Mouse (Mus musculus) ES-E14 (cell line): ENCODE measurements around the gene Ankrd50. TPM values are rescaled to one million over a fixed set of nuclear protein-coding genes. Genes with fewer than 3 reads are reported as not detected.

ENCODE experiments used
- DNase-seq: peaks from one replicate; pipeline ENCODE4 v3.0.0-alpha.2; 2013; ENCODE audit warnings: low read depth, low spot score
- H3K27ac ChIP-seq: 2 replicates; pipeline ENCODE4 v1.5.1; 2012; ENCODE audit warnings: low read depth, mild to moderate bottlenecking, low read length, moderate library complexity, mixed read lengths; ENCODE audit not compliant: poor library complexity, insufficient read depth, severe bottlenecking
- H3K36me3 ChIP-seq: 2 replicates; pipeline ENCODE4 v1.6.1; 2012; ENCODE audit warnings: mild to moderate bottlenecking, low read length, moderate library complexity, mixed read lengths; ENCODE audit not compliant: control insufficient read depth, poor library complexity, insufficient read depth, severe bottlenecking
- H3K4me1 ChIP-seq, 2 experiments: fragments of 150-350 bp in 1 of 2; sonication (generic) in 1 of 2; 2 replicates each; pipeline ENCODE4 v1.6.1; 2012; ENCODE audit warnings: low read length in 2 of 2, mild to moderate bottlenecking in 1 of 2, mixed read lengths in 1 of 2; ENCODE audit not compliant: control insufficient read depth in 2 of 2, insufficient read depth in 2 of 2, poor library complexity in 1 of 2
- H3K4me3 ChIP-seq, 2 experiments: fragments of 150-350 bp in 1 of 2; sonication (generic) in 1 of 2; 2 replicates each; pipeline ENCODE4 v1.5.1; 2012; ENCODE audit warnings: low read length in 2 of 2, low read depth in 1 of 2, mild to moderate bottlenecking in 1 of 2, mixed read lengths in 1 of 2; ENCODE audit not compliant: insufficient read depth in 1 of 2, poor library complexity in 1 of 2, severe bottlenecking in 1 of 2
- H3K9ac ChIP-seq: 2 replicates; pipeline ENCODE4 v1.6.1; 2012; ENCODE audit warnings: low read depth, mild to moderate bottlenecking, low read length, mixed read lengths; ENCODE audit not compliant: poor library complexity, insufficient read depth, severe bottlenecking
- H3K9me3 ChIP-seq: fragments of 150-350 bp; sonication (generic); 2 replicates; pipeline ENCODE4 v1.6.1; 2012; ENCODE audit warnings: low read depth, mild to moderate bottlenecking, low read length; ENCODE audit not compliant: control insufficient read depth, insufficient read depth
- CHD2 ChIP-seq: IDR thresholded peaks from 2 replicates; pipeline ENCODE4 v1.6.1; 2014; ENCODE audit warnings: mild to moderate bottlenecking, low read depth, low read length, inconsistent platforms
- HCFC1 ChIP-seq: IDR thresholded peaks from 2 replicates; pipeline ENCODE4 v1.6.1; 2012; ENCODE audit warnings: low read length, inconsistent platforms, borderline replicate concordance; ENCODE audit not compliant: insufficient read depth
- MAFK ChIP-seq: IDR thresholded peaks from 2 replicates; pipeline ENCODE4 v1.6.1; 2014; ENCODE audit warnings: mild to moderate bottlenecking, low read depth, low read length, inconsistent platforms; ENCODE audit not compliant: insufficient read depth
- ZC3H11A ChIP-seq: IDR thresholded peaks from 2 replicates; pipeline ENCODE4 v1.6.1; 2012; ENCODE audit warnings: low read depth, mild to moderate bottlenecking, inconsistent platforms, low read length, borderline replicate concordance
- ZNF384 ChIP-seq: IDR thresholded peaks from 2 replicates; pipeline ENCODE4 v1.6.1; 2012; ENCODE audit warnings: low read depth, low read length, inconsistent platforms
- in situ Hi-C, 2 experiments: fragments of 600-800 bp; cut with MboI; formaldehyde crosslinking; loops; one replicate each; pipeline ENCODE4 v1.15.1; 2025; ENCODE audit warnings: low sequenced_read_pairs in 2 of 2, inconsistent platforms in 1 of 2; ENCODE audit not compliant: unreplicated experiment in 2 of 2
- total RNA-seq: library from RNA; depleted of rRNA; stranded (reverse); fragments of 300-350 nt; gene quantifications from 2 replicates; pipeline ENCODE4 v1.2.3, GENCODE M21; 2012; rRNA removed

Ankrd50 gene
- 14.6 and 27.0 TPM in 2 replicates for total RNA-seq

- Histone ChIP-seq H3K9ac (peak within 1 kb of the TSS; percentile 86), H3K36me3 (no peaks in the 10 kb centered on the region), H3K27ac (peak within 1 kb of the TSS; percentile 3; the same call in 1 of the 2 replicates), H3K4me1 (no peaks in the 10 kb centered on the region), H3K4me3 (peak within 1 kb of the TSS; percentile 84 to 94), H3K9me3 (no peaks in the 10 kb centered on the region)
- peak; percentile 97 for DNase-seq
- in situ Hi-C loops: no loop called here
- peak; percentile 29; the same call in 1 of the 2 replicates for TF ChIP-seq HCFC1
- no peak for TF ChIP-seq MAFK
- no peak for TF ChIP-seq ZC3H11A
- no peak for TF ChIP-seq ZNF384
- TF ChIP-seq CHD2: no peak
Measured at GRCm38 (mm10) chr3:38484191-38485106, at the start of gene Ankrd50. TSS of gene Ankrd50 (minus strand) at chr3:38484844.

DNA sequence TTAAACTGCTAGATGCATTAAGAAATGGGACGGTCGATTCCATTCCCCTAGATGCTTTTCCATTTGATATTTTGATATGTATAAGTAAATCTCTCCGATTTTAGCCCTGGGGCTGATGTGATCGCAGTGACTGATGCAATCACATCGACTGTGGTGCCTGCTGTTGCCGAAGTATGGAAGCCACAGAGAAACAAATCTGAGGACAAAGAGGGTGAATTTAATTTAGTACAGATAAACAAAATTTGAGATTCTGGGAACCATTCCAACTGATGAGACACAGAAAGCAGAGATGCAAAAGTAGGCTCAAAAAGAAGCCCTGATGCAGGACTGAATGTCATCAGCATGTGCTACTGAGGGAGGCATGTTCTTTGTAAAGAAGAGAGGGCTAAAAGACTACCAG, 49.6 kb upstream of the Ankrd50 start:
- in situ Hi-C loops: no loop called here
- Histone ChIP-seq H3K4me1 (no peaks in the 10 kb centered on the region), H3K36me3 (no peaks in the 10 kb centered on the region), H3K9ac (no peak overlapping the region), H3K9me3 (no peaks in the 10 kb centered on the region), H3K27ac (no peak overlapping the region), H3K4me3 (no peak overlapping the region)
- no peak for DNase-seq
- TF ChIP-seq CHD2: no peak
- no peak for TF ChIP-seq ZNF384
- TF ChIP-seq ZC3H11A: no peak
- no peak for TF ChIP-seq HCFC1
- no peak for TF ChIP-seq MAFK

DNA sequence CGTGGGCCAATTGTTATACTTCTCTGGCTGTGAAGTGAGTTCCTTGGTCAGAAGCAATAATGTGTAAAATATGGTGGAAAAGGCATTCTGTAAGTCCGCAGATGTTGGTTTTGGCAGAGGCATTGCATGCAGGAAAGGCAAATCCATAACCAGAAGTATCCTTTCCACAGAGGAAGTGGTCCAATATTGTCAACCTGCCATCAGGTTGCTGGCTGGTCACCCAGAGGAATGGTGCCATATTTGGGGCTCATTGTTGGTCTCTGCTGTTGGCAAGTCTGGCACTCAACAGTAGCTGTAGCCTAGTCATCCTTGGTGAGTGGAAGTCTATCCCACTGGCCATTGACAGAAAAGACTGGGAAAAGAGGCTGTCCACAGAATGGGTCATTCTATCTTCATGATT, 35.8 kb upstream of the Ankrd50 start:
- in situ Hi-C loops: no loop called here
- TF ChIP-seq ZNF384 (no peak), ZC3H11A (no peak), MAFK (no peak)
- Histone ChIP-seq H3K9me3 (no peaks in the 10 kb centered on the region), H3K4me1 (no peaks in the 10 kb centered on the region), H3K4me3 (no peak overlapping the region), H3K27ac (no peak overlapping the region), H3K36me3 (no peaks in the 10 kb centered on the region), H3K9ac (no peak overlapping the region)
- no peak for DNase-seq

DNA sequence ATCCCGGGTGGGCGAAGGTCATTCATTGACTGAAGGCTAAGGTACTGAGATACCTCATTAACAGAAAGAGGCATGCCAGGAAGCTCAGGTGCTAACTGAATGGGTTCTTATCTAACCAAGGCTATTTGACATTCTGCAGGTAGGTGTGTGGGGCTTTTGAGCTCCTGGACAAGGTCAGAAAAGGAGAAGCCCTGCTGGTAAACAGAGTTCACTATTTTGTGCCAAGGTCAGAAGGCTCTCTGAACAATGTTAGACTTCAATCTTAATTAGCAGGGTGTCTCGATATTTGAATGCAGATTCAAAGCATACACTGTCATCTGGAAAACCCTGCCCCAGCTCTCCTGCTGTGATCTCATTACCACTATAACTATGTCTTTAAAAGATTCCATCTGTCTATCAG, 35.3 kb upstream of the Ankrd50 start:
- Histone ChIP-seq H3K4me1 (no peaks in the 10 kb centered on the region), H3K36me3 (no peaks in the 10 kb centered on the region), H3K27ac (no peak overlapping the region), H3K9me3 (no peaks in the 10 kb centered on the region), H3K9ac (no peak overlapping the region), H3K4me3 (no peak overlapping the region)
- peak; percentile 7 for DNase-seq
- in situ Hi-C loops: no loop called here
- TF ChIP-seq HCFC1: no peak
- no peak for TF ChIP-seq CHD2
- TF ChIP-seq MAFK: no peak
- TF ChIP-seq ZC3H11A: no peak
- TF ChIP-seq ZNF384: no peak

DNA sequence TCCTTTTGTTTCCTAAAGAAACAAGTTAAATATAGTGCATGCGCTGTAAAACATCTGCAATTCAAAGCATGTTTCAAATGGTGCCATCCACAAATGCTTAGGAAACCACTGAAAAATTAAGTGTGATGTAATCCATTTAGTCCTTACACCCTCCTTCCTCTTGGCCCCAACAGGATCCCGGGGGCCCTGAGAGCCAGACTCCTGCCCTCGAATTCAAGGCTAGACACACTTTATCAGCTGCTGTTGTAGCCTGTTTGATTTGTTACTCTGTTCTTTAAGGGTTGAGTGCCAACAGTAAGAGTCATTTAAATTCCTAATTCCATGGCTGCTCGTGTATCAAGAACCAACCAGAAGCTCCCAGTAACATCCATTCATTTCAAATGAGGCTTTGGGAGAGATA, 19.0 kb upstream of the Ankrd50 start:
- no peak overlapping the region for H3K27ac ChIP-seq
- TF ChIP-seq HCFC1 (no peak), ZC3H11A (no peak), ZNF384 (no peak), CHD2 (no peak), MAFK (no peak)
- H3K4me3 ChIP-seq: no peak overlapping the region
- in situ Hi-C loops: no loop called here
- no peak overlapping the region for H3K9ac ChIP-seq
- DNase-seq: no peak
- H3K9me3 ChIP-seq: no peaks in the 10 kb centered on the region
- no peaks in the 10 kb centered on the region for H3K4me1 ChIP-seq
- H3K36me3 ChIP-seq: no peaks in the 10 kb centered on the region
